Mouse (Mus musculus): ENCODE results near the gene Spata46. TPM values are rescaled to one million over a fixed set of nuclear protein-coding genes. Genes with fewer than 3 reads are reported as not detected.

Gene Spata46
- polyA plus RNA-seq, 1 experiment from 2014 or later = 0.21 TPM

GRCm38 (mm10) chr1:170351080-170351479 lies 42.5 kb downstream of the Spata46 start:
- Histone ChIP-seq H3K4me2 (replicated peaks; ENCODE audit: low read depth) (no peak overlapping the region), H3K4me1 (replicated peaks; ENCODE audit: control insufficient read depth, insufficient read depth, low read length) (no peaks in the 10 kb centered on the region), H3K4me3 (ENCODE audit: low read depth, low read length) (no peak overlapping the region), H3K27me3 (replicated peaks; ENCODE audit: control insufficient read depth, insufficient read depth, low read length) (no peaks in the 10 kb centered on the region), H3K27ac (ENCODE audit: low read depth, low read length) (no peak overlapping the region), H3K9ac (ENCODE audit: low read depth, low read length) (no peak overlapping the region), H3K9me3 (ENCODE audit: control insufficient read depth) (no peaks in the 10 kb centered on the region), H3K36me3 (ENCODE audit: control insufficient read depth, insufficient read depth) (no peaks in the 10 kb centered on the region)
- no peak for TF ChIP-seq CTCF (IDR thresholded peaks at IDR 0.05; ENCODE audit: low read depth)
- no peak for ATAC-seq

GRCm38 (mm10) chr1:170353335-170353734 lies 44.7 kb downstream of the Spata46 start:
- no peaks in the 10 kb centered on the region for H3K4me1 ChIP-seq (replicated peaks; ENCODE audit: control insufficient read depth, insufficient read depth, low read length)
- no peak for ATAC-seq
- H3K36me3 ChIP-seq (ENCODE audit: control insufficient read depth, insufficient read depth) = no peaks in the 10 kb centered on the region
- no peaks in the 10 kb centered on the region for H3K27me3 ChIP-seq (replicated peaks; ENCODE audit: control insufficient read depth, insufficient read depth, low read length)
- no peak for TF ChIP-seq CTCF (IDR thresholded peaks at IDR 0.05; ENCODE audit: low read depth)
- 68% methylated on average over 3 of the region's 3 CpGs for WGBS
- H3K9me3 ChIP-seq (ENCODE audit: control insufficient read depth) = no peaks in the 10 kb centered on the region
- no peak overlapping the region for H3K9ac ChIP-seq (ENCODE audit: low read depth, low read length)
- no peak overlapping the region for H3K4me3 ChIP-seq (ENCODE audit: low read depth, low read length)
- no peak overlapping the region for H3K4me2 ChIP-seq (replicated peaks; ENCODE audit: low read depth)
- H3K27ac ChIP-seq (ENCODE audit: low read depth, low read length) = no peak overlapping the region

- H3K36me3 ChIP-seq (ENCODE audit: control insufficient read depth, insufficient read depth) = no peaks in the 10 kb centered on the region
- no peak overlapping the region for H3K4me2 ChIP-seq (replicated peaks; ENCODE audit: low read depth)
- ATAC-seq = no peak
- no peak overlapping the region for H3K27ac ChIP-seq (ENCODE audit: low read depth, low read length)
- no peaks in the 10 kb centered on the region for H3K9me3 ChIP-seq (ENCODE audit: control insufficient read depth)
- WGBS = 50% methylated on average over 10 of the region's 10 CpGs
- no peaks in the 10 kb centered on the region for H3K4me1 ChIP-seq (replicated peaks; ENCODE audit: control insufficient read depth, insufficient read depth, low read length)
- no peak overlapping the region for H3K4me3 ChIP-seq (ENCODE audit: low read depth, low read length)
- TF ChIP-seq CTCF (IDR thresholded peaks at IDR 0.05; ENCODE audit: low read depth) = no peak
- H3K9ac ChIP-seq (ENCODE audit: low read depth, low read length) = no peak overlapping the region
- no peaks in the 10 kb centered on the region for H3K27me3 ChIP-seq (replicated peaks; ENCODE audit: control insufficient read depth, insufficient read depth, low read length)
Measured at GRCm38 (mm10) chr1:170360183-170360915, 51.7 kb downstream of the Spata46 start.

Other genes starting within 250 kb of the Spata46 start
- gene Ddr2, start 198.0 kb upstream of the Spata46 start, polyA plus RNA-seq (2015; fragmentation: Nextera tagmentation; extraction: Ambion mirVana) = 15.6 and 16.4 TPM in 2 replicates
- gene Uap1, start 133.8 kb upstream of the Spata46 start, polyA plus RNA-seq (2015; fragmentation: Nextera tagmentation; extraction: Ambion mirVana) = 22.3 TPM in 2 replicates
- 5.4 and 5.8 TPM in 2 replicates for gene Uhmk1, start 93.4 kb upstream of the Spata46 start, polyA plus RNA-seq (2015; fragmentation: Nextera tagmentation; extraction: Ambion mirVana)
- gene Sh2d1b2, start 76.1 kb upstream of the Spata46 start, polyA plus RNA-seq (2015; fragmentation: Nextera tagmentation; extraction: Ambion mirVana) = not detected in 2 replicates
- 0.21 and 0.27 TPM in 2 replicates for gene Sh2d1b1, start 31.5 kb upstream of the Spata46 start, polyA plus RNA-seq (2015; fragmentation: Nextera tagmentation; extraction: Ambion mirVana)
- 0.95 and 1.3 TPM in 2 replicates for gene Gm7694, start 2.5 kb upstream of the Spata46 start, polyA plus RNA-seq (2015; fragmentation: Nextera tagmentation; extraction: Ambion mirVana)

Data from intestine, postnatal 0 days (tissue).